Mouse (Mus musculus): ENCODE data around the gene Nrp2. TPM values are rescaled to one million over a fixed set of nuclear protein-coding genes. Genes with fewer than 3 reads are reported as not detected.

The Nrp2 gene
- total RNA-seq, 1 experiment from 2014 or later: 0.87 TPM

GRCm38 (mm10) chr1:62774288-62775218 is 71.5 kb downstream of the Nrp2 start:
- peak; percentile 42; the same call in 1 of the 2 replicates for ATAC-seq (replicated peaks; ENCODE audit: low read depth, poor library complexity, severe bottlenecking)

GRCm38 (mm10) chr1:62777320-62778235 is 74.5 kb downstream of the Nrp2 start:
- no peak for ATAC-seq (replicated peaks; ENCODE audit: low read depth, poor library complexity, severe bottlenecking)

GRCm38 (mm10) chr1:62778910-62779309 is 75.8 kb downstream of the Nrp2 start:
- no peak for ATAC-seq (replicated peaks; ENCODE audit: low read depth, poor library complexity, severe bottlenecking)

GRCm38 (mm10) chr1:62780068-62780761 is 77.1 kb downstream of the Nrp2 start:
- no peak for ATAC-seq (replicated peaks; ENCODE audit: low read depth, poor library complexity, severe bottlenecking)

- ATAC-seq (replicated peaks; ENCODE audit: low read depth, poor library complexity, severe bottlenecking): no peak
These were observed 79.1 kb downstream of the Nrp2 start for GRCm38 (mm10) chr1:62782155-62782554.

GRCm38 (mm10) chr1:62782573-62782972 is 79.5 kb downstream of the Nrp2 start:
- ATAC-seq (replicated peaks; ENCODE audit: low read depth, poor library complexity, severe bottlenecking): no peak

- no peak for ATAC-seq (replicated peaks; ENCODE audit: low read depth, poor library complexity, severe bottlenecking)
These were observed 80.4 kb downstream of the Nrp2 start for GRCm38 (mm10) chr1:62783354-62784083.

- ATAC-seq (replicated peaks; ENCODE audit: low read depth, poor library complexity, severe bottlenecking): no peak
These were observed 81.0 kb downstream of the Nrp2 start for GRCm38 (mm10) chr1:62784084-62784392.

- peak; percentile 66; the same call in 1 of the 2 replicates for ATAC-seq (replicated peaks; ENCODE audit: low read depth, poor library complexity, severe bottlenecking)
These were observed 83.2 kb downstream of the Nrp2 start for GRCm38 (mm10) chr1:62786255-62786654.

GRCm38 (mm10) chr1:62787546-62787945 is 84.5 kb downstream of the Nrp2 start:
- ATAC-seq (replicated peaks; ENCODE audit: low read depth, poor library complexity, severe bottlenecking): no peak

GRCm38 (mm10) chr1:62794223-62794895 is 91.3 kb downstream of the Nrp2 start:
- no peak for ATAC-seq (replicated peaks; ENCODE audit: low read depth, poor library complexity, severe bottlenecking)

GRCm38 (mm10) chr1:62794896-62795255 is 91.8 kb downstream of the Nrp2 start:
- no peak for ATAC-seq (replicated peaks; ENCODE audit: low read depth, poor library complexity, severe bottlenecking)

- peak; percentile 93 for ATAC-seq (replicated peaks; ENCODE audit: low read depth, poor library complexity, severe bottlenecking)
These were observed 92.4 kb downstream of the Nrp2 start for GRCm38 (mm10) chr1:62795307-62796037.

- no peak for ATAC-seq (replicated peaks; ENCODE audit: low read depth, poor library complexity, severe bottlenecking)
These were observed 93.1 kb downstream of the Nrp2 start for GRCm38 (mm10) chr1:62796038-62796647.

GRCm38 (mm10) chr1:62799427-62799826 is 96.3 kb downstream of the Nrp2 start:
- no peak for ATAC-seq (replicated peaks; ENCODE audit: low read depth, poor library complexity, severe bottlenecking)

- ATAC-seq (replicated peaks; ENCODE audit: low read depth, poor library complexity, severe bottlenecking): peak; percentile 24; the same call in 1 of the 2 replicates
These were observed 97.3 kb downstream of the Nrp2 start for GRCm38 (mm10) chr1:62800351-62800750.

- ATAC-seq (replicated peaks; ENCODE audit: low read depth, poor library complexity, severe bottlenecking): no peak
These were observed 98.3 kb downstream of the Nrp2 start for GRCm38 (mm10) chr1:62801429-62801828.

GRCm38 (mm10) chr1:62801842-62802241 is 98.8 kb downstream of the Nrp2 start:
- ATAC-seq (replicated peaks; ENCODE audit: low read depth, poor library complexity, severe bottlenecking): no peak
